Mouse (Mus musculus) MEL (cell line): ENCODE measurements around the gene Vmn1r28.

ENCODE experiments used
- CTCF ChIP-seq, 3 experiments: IDR thresholded peaks in 2 of 3; conservative IDR thresholded peaks in 1 of 3; 2 replicates each; pipeline ENCODE4 v1.5.1; 2011 to 2012; ENCODE audit warnings: low read length in 3 of 3, low read depth in 2 of 3, mild to moderate bottlenecking in 2 of 3, improper control_type of control experiment in 1 of 3, inconsistent platforms in 1 of 3, mixed read lengths in 1 of 3, moderate library complexity in 1 of 3; ENCODE audit not compliant: control insufficient read depth in 1 of 3, insufficient read depth in 1 of 3, poor library complexity in 1 of 3, severe bottlenecking in 1 of 3
- EP300 ChIP-seq, 2 experiments: IDR thresholded peaks; 2 replicates each; pipeline ENCODE4 v1.6.1; 2011; ENCODE audit warnings: improper control_type of control experiment in 2 of 2, low read length in 2 of 2, low read depth in 1 of 2, mild to moderate bottlenecking in 1 of 2
- MAFK ChIP-seq: IDR thresholded peaks from 2 replicates; pipeline ENCODE4 v1.6.1; 2011; ENCODE audit warnings: low read depth, mild to moderate bottlenecking, low read length, improper control_type of control experiment, borderline replicate concordance
- MYC ChIP-seq: IDR thresholded peaks from 2 replicates; pipeline ENCODE4 v1.6.1; 2011; ENCODE audit warnings: low read depth, mild to moderate bottlenecking, low read length, improper control_type of control experiment, moderate library complexity
- POLR2A ChIP-seq, 2 experiments: IDR thresholded peaks; 2 replicates each; pipeline ENCODE4 v1.6.1; 2011 to 2012; ENCODE audit warnings: low read length in 2 of 2, mild to moderate bottlenecking in 2 of 2, control low read depth in 1 of 2, improper control_type of control experiment in 1 of 2, low read depth in 1 of 2, moderate library complexity in 1 of 2; ENCODE audit not compliant: control insufficient read depth in 1 of 2, insufficient read depth in 1 of 2, poor library complexity in 1 of 2
- TAL1 ChIP-seq: IDR thresholded peaks from 2 replicates; pipeline ENCODE4 v1.6.1; 2012; ENCODE audit warnings: mild to moderate bottlenecking, inconsistent platforms, low read length, moderate library complexity, mixed read lengths

DNA sequence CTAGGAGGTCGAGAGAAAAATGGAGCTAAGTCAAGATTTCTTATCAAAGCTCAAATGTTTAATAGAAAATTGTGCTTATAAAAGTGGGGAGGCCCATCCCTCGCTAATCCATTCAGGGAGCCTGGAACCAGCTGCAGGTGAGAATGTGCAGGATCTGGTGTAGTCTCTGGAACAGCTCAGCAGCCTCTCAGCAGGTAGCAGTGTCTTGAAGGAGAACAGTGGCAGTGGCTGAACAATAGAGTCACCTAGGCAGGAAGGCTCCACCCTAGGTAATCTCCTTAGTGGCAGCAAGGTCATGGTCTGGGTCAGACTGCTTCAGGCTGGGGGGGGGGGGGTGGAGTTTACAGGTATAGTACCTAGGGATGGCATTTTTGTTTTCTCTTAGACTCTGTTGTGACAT, 30.4 kb downstream of the Vmn1r28 start:
- no peak for TF ChIP-seq POLR2A (IDR thresholded peaks at IDR 0.05; ENCODE audit: control insufficient read depth in 1 of 2, insufficient read depth in 1 of 2, low read depth in 1 of 2, low read length in 2 of 2, poor library complexity in 1 of 2)
- TF ChIP-seq CTCF (IDR thresholded peaks at IDR 0.05 in 2 of 3, conservative IDR thresholded peaks at IDR 0.05 in 1 of 3; ENCODE audit: control insufficient read depth in 1 of 3, insufficient read depth in 1 of 3, low read depth in 2 of 3, low read length in 3 of 3, poor library complexity in 1 of 3, severe bottlenecking in 1 of 3) = no peak
- TF ChIP-seq EP300 (IDR thresholded peaks at IDR 0.05; ENCODE audit: low read depth in 1 of 2, low read length in 2 of 2) = no peak
- TF ChIP-seq MAFK = no peak
- no peak for TF ChIP-seq MYC
- TF ChIP-seq TAL1 = no peak
